In the genomic region with DNA sequence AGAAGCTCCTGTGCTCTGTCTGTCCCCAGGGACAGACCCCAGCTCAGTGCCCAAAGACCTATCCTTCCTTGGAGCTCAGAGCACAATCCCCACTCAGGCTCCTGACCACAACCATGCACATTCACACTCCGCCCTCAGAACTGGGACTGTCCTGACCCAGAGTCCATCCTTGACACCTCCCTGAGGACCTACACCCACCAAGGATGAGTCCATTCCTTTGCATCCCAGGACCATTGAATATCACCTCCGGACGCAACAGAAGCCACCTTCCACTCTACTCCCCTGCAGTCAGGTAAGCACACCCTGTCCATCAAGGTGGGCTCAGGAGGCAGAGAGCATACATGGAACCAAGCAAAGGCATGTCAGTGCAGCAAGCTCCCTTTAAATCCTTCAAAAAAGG, we compare ENCODE assay signal across 10 mouse cellular contexts. TPM values are rescaled to one million over a fixed set of nuclear protein-coding genes. Genes with fewer than 3 reads are reported as not detected.
DNase-seq lines count a peak whose midpoint lies in the region; ATAC-seq and TF ChIP-seq lines count a peak whose summit lies in the region.
"Had no signal": no experiment of that assay in that cellular context is flagged by ENCODE, and none has a peak within 500 bp of the region (broad histone marks: within the 10 kb centered on the region; RNA-seq: fewer than 3 reads in every experiment).

No protein-coding gene starts in this region.

- WGBS in liver, adult 2 months, result 56% methylated on average over 3 of the region's 3 CpGs
- 79% methylated on average over 3 of the region's 3 CpGs for WGBS in heart, postnatal 0 days
- 91% methylated on average over 3 of the region's 3 CpGs for WGBS in limb, embryonic 12.5 days
- WGBS in neural tube, embryonic 14.5 days, result 92% methylated on average over 3 of the region's 3 CpGs

- ATAC-seq in heart, postnatal 0 days (ENCODE audit: insufficient read depth, low read depth), result no peak
- ATAC-seq in limb, embryonic 12.5 days (ENCODE audit: insufficient number of reproducible peaks, insufficient read depth, low FRiP score, low TSS enrichment, low read depth), result no peak
- ATAC-seq in neural tube, embryonic 14.5 days (ENCODE audit: low read depth), result no peak
- ATAC-seq: activated CD4-positive, CD25-positive, alpha-beta regulatory T cell, adult 4 months had no signal

- DNase-seq in liver, adult 2 months (ENCODE audit: extremely low read depth, low read depth, low spot score), result no peak
- DNase-seq in liver, result no peak
- no peak for DNase-seq in heart, postnatal 0 days (ENCODE audit: low spot score)
- DNase-seq in gastrocnemius, adult 18-20 months (ENCODE audit: low spot score), result no peak
- no peak for DNase-seq in layer of hippocampus, postnatal 25 days (ENCODE audit: extremely low spot score in 1 of 2, low spot score in 1 of 2)
- DNase-seq: layer of hippocampus, adult 9-11 months had no signal

- H3K9me3 ChIP-seq in heart, postnatal 0 days (replicated peaks; ENCODE audit: control insufficient read depth, low read length), result no peaks in the 10 kb centered on the region
- H3K9me3 ChIP-seq in limb, embryonic 12.5 days, result no peaks in the 10 kb centered on the region
- H3K9me3 ChIP-seq in neural tube, embryonic 14.5 days (ENCODE audit: control insufficient read depth, low read length), result no peaks in the 10 kb centered on the region
- H3K9me3 ChIP-seq: embryonic facial prominence, embryonic 13.5 days had no signal

- no peak for TF ChIP-seq POLR2A in liver, adult 2 months (IDR thresholded peaks at IDR 0.05; ENCODE audit: extremely low read depth, insufficient read depth, low read length)

- peak overlapping the region; percentile 61 for H3K9ac ChIP-seq in liver, adult 2 months (ENCODE audit: low read depth, low read length)
- no peak overlapping the region; the same call in 1 of the 2 replicates for H3K9ac ChIP-seq in heart, postnatal 0 days (replicated peaks; ENCODE audit: low read depth, low read length)
- H3K9ac ChIP-seq in limb, embryonic 12.5 days (replicated peaks), result no peak overlapping the region
- H3K9ac ChIP-seq in neural tube, embryonic 14.5 days (replicated peaks; ENCODE audit: low read depth, low read length), result no peak overlapping the region

- peak overlapping the region; percentile 93 for H3K4me3 ChIP-seq in liver, adult 2 months (ENCODE audit: insufficient read depth, low read depth, low read length)
- H3K4me3 ChIP-seq in heart, postnatal 0 days (ENCODE audit: low read depth, low read length), result peak overlapping the region; percentile 56
- H3K4me3 ChIP-seq in limb, embryonic 12.5 days (replicated peaks), result peak overlapping the region; percentile 47; the same call in 1 of the 2 replicates
- peak overlapping the region; percentile 41 for H3K4me3 ChIP-seq in neural tube, embryonic 14.5 days (ENCODE audit: low read depth, low read length)

- peaks cover 30% of the 10 kb centered on the region for H3K4me1 ChIP-seq in liver, adult 2 months (ENCODE audit: control insufficient read depth, insufficient read depth, low read length)
- H3K4me1 ChIP-seq in heart, postnatal 0 days (ENCODE audit: control insufficient read depth, insufficient read depth), result no peaks in the 10 kb centered on the region
- H3K4me1 ChIP-seq in limb, embryonic 12.5 days (replicated peaks), result peaks cover 9% of the 10 kb centered on the region; the same call in 1 of the 2 replicates
- 0 out of 2 replicates have a peak, but pooled peaks cover 4% of the 10 kb centered on the region for H3K4me1 ChIP-seq in neural tube, embryonic 14.5 days (ENCODE audit: control insufficient read depth, insufficient read depth, low read length)

- H3K79me2 ChIP-seq in liver, adult 2 months (ENCODE audit: control insufficient read depth, insufficient read depth, low read length), result peaks cover 44% of the 10 kb centered on the region

- TF ChIP-seq EP300 in heart, postnatal 0 days (IDR thresholded peaks at IDR 0.05; ENCODE audit: low read depth), result no peak

- peak overlapping the region; percentile 19 for H3K27ac ChIP-seq in liver, adult 2 months (replicated peaks; ENCODE audit: insufficient read depth, low read depth, low read length)
- no peak overlapping the region for H3K27ac ChIP-seq in heart, postnatal 0 days (ENCODE audit: low read depth)
- H3K27ac ChIP-seq in limb, embryonic 12.5 days, result no peak overlapping the region
- H3K27ac ChIP-seq in neural tube, embryonic 14.5 days (ENCODE audit: low read depth, low read length), result no peak overlapping the region
- H3K27ac ChIP-seq: embryonic facial prominence, embryonic 13.5 days had no signal

- no peaks in the 10 kb centered on the region for H3K36me3 ChIP-seq in liver, adult 2 months (ENCODE audit: control insufficient read depth, insufficient read depth, low read length)
- H3K36me3 ChIP-seq in heart, postnatal 0 days (replicated peaks; ENCODE audit: control insufficient read depth, insufficient read depth, low read length), result no peaks in the 10 kb centered on the region
- H3K36me3 ChIP-seq in limb, embryonic 12.5 days, result no peaks in the 10 kb centered on the region
- no peaks in the 10 kb centered on the region for H3K36me3 ChIP-seq in neural tube, embryonic 14.5 days (ENCODE audit: control insufficient read depth, insufficient read depth, low read length)
- H3K36me3 ChIP-seq: embryonic facial prominence, embryonic 13.5 days had no signal

- TF ChIP-seq CTCF in liver, adult 2 months (IDR thresholded peaks at IDR 0.05; ENCODE audit: low read depth, low read length), result no peak
- TF ChIP-seq CTCF in heart, postnatal 0 days (IDR thresholded peaks at IDR 0.05; ENCODE audit: low read depth), result no peak

- H3K27me3 ChIP-seq in liver, adult 2 months (ENCODE audit: control insufficient read depth, insufficient read depth, low read length), result no peaks in the 10 kb centered on the region
- H3K27me3 ChIP-seq in heart, postnatal 0 days (ENCODE audit: control insufficient read depth, insufficient read depth, low read length), result peaks cover 23% of the 10 kb centered on the region
- H3K27me3 ChIP-seq in limb, embryonic 12.5 days, result peaks cover 41% of the 10 kb centered on the region
- peaks cover 6% of the 10 kb centered on the region; the same call in 1 of the 2 replicates for H3K27me3 ChIP-seq in neural tube, embryonic 14.5 days (ENCODE audit: control insufficient read depth, insufficient read depth, low read length)

- H3K4me2 ChIP-seq in heart, postnatal 0 days (ENCODE audit: low read depth, low read length), result peak overlapping the region; percentile 68
- peak overlapping the region; percentile 92 for H3K4me2 ChIP-seq in limb, embryonic 12.5 days
- H3K4me2 ChIP-seq in neural tube, embryonic 14.5 days (ENCODE audit: low read depth, low read length), result peak overlapping the region; percentile 78; the same call in 1 of the 2 replicates

RNA-seq across cellular contexts. Expression of a gene that starts 1.1 kb away (rescaled TPM):
- total RNA-seq in liver, adult 2 months (2014; rRNA removed), result 10.8 and 14.9 TPM in 2 replicates
- polyA plus RNA-seq in liver, adult 2 months (2012; rRNA removed), result 16.8 and 16.9 TPM in 2 replicates
- total RNA-seq in heart, postnatal 0 days (2014; rRNA removed; ENCODE audit: low replicate concordance), result 11.1 and 26.5 TPM in 2 replicates
- 2.0 TPM in 2 replicates for polyA plus RNA-seq in heart, postnatal 0 days (2015; fragmentation: Nextera tagmentation; extraction: Ambion mirVana)
- 2.1 and 2.5 TPM in 2 replicates for polyA plus RNA-seq in limb, embryonic 12.5 days (2016; fragmentation: Nextera tagmentation; extraction: Ambion mirVana)
- polyA plus RNA-seq in neural tube, embryonic 14.5 days (2014; fragmentation: Nextera tagmentation; extraction: Ambion mirVana), result 3.6 and 4.6 TPM in 2 replicates
- 1 to 10 TPM; 1.5 to 2.9 TPM for total RNA-seq in gastrocnemius, adult 18-20 months (2021)
- total RNA-seq in layer of hippocampus, postnatal 25 days (2021), result 1 to 10 TPM; 2.5 to 3.2 TPM

RNA-seq across cellular contexts. Expression of a gene that starts 50.8 kb away (rescaled TPM):
- total RNA-seq in liver, adult 2 months (2014; rRNA removed), result 32.4 and 36.2 TPM in 2 replicates
- polyA plus RNA-seq in liver, adult 2 months (2012; rRNA removed), result 11.6 and 13.3 TPM in 2 replicates
- total RNA-seq in heart, postnatal 0 days (2014; rRNA removed; ENCODE audit: low replicate concordance), result 32.2 and 42.6 TPM in 2 replicates
- 7.6 and 9.0 TPM in 2 replicates for polyA plus RNA-seq in heart, postnatal 0 days (2015; fragmentation: Nextera tagmentation; extraction: Ambion mirVana)
- 10.1 and 11.6 TPM in 2 replicates for polyA plus RNA-seq in limb, embryonic 12.5 days (2016; fragmentation: Nextera tagmentation; extraction: Ambion mirVana)
- 12.9 and 17.8 TPM in 2 replicates for polyA plus RNA-seq in neural tube, embryonic 14.5 days (2014; fragmentation: Nextera tagmentation; extraction: Ambion mirVana)
- total RNA-seq in gastrocnemius, adult 18-20 months (2021), result 10 to 100 TPM; 28.7 to 34.3 TPM
- 10 to 100 TPM; 60.5 to 66.0 TPM for total RNA-seq in layer of hippocampus, postnatal 25 days (2021)

Comparison
In these comparisons a context has a peak if more than half of its experiments do, and no peak if none do; other contexts are left out.
1. H3K4me3 ChIP-seq: peak in every context shown above with its lines; median percentile 93 in liver, adult 2 months; 56 in heart, postnatal 0 days; 47 in limb, embryonic 12.5 days; 41 in neural tube, embryonic 14.5 days.